Mouse (Mus musculus) intestine, embryonic 16.5 days (tissue): ENCODE measurements around the gene Tec. TPM values are rescaled to one million over a fixed set of nuclear protein-coding genes. Genes with fewer than 3 reads are reported as not detected.

ENCODE experiments used
- ATAC-seq: fragments of 200-750 bp; cut with Nextera tagmentation; 2 replicates; pipeline ENCODE4 v1.8.0; 2017; ENCODE audit warnings: moderate TSS enrichment, moderate library complexity
- H3K27ac ChIP-seq: fragments of 300-500 bp; sonication (generic); 2 replicates; pipeline ENCODE4 v1.5.1; 2014; ENCODE audit warnings: mild to moderate bottlenecking, low read length
- H3K27me3 ChIP-seq: fragments of 300-500 bp; sonication (generic); replicated peaks from 2 replicates; pipeline ENCODE4 v1.6.1; 2014; ENCODE audit warnings: low read length, control low read depth, mixed read lengths; ENCODE audit not compliant: control insufficient read depth, insufficient read depth
- H3K36me3 ChIP-seq: fragments of 300-500 bp; sonication (generic); 2 replicates; pipeline ENCODE4 v1.6.1; 2014; ENCODE audit warnings: low read length, control low read depth; ENCODE audit not compliant: control insufficient read depth, insufficient read depth
- H3K4me1 ChIP-seq: fragments of 300-500 bp; sonication (generic); 2 replicates; pipeline ENCODE4 v1.6.1; 2014; ENCODE audit warnings: low read length, control low read depth, mixed read lengths; ENCODE audit not compliant: control insufficient read depth, insufficient read depth
- H3K4me2 ChIP-seq: fragments of 300-500 bp; sonication (generic); 2 replicates; pipeline ENCODE4 v1.6.1; 2014; ENCODE audit warnings: low read depth, low read length, control low read depth
- H3K4me3 ChIP-seq: fragments of 300-500 bp; sonication (generic); 2 replicates; pipeline ENCODE4 v1.5.1; 2014; ENCODE audit warnings: mild to moderate bottlenecking, low read length
- H3K9ac ChIP-seq: fragments of 300-500 bp; sonication (generic); 2 replicates; pipeline ENCODE4 v1.6.1; 2014; ENCODE audit warnings: low read depth, low read length
- H3K9me3 ChIP-seq: fragments of 300-500 bp; sonication (generic); 2 replicates; pipeline ENCODE4 v1.6.1; 2016; ENCODE audit warnings: low read length, control low read depth; ENCODE audit not compliant: control insufficient read depth
- WGBS: fragments of 180-500 bp; shearing (Covaris S2); extraction: QIAGEN DNeasy Blood & Tissue Kit; methylation state at CpG from one replicate; pipeline ENCODE4 v1.1.7; 2014; 5-methylcytosine and 5-hydroxymethylcytosine counted together
- polyA plus RNA-seq: library from polyadenylated mRNA; unstranded; fragments of >200 nt; fragmentation: Nextera tagmentation; extraction: Ambion mirVana; gene quantifications from 2 replicates; pipeline ENCODE4 v1.2.1, GENCODE M21; 2015

The Tec gene
- polyA plus RNA-seq, 1 experiment from 2014 or later = 14.9 TPM

DNA sequence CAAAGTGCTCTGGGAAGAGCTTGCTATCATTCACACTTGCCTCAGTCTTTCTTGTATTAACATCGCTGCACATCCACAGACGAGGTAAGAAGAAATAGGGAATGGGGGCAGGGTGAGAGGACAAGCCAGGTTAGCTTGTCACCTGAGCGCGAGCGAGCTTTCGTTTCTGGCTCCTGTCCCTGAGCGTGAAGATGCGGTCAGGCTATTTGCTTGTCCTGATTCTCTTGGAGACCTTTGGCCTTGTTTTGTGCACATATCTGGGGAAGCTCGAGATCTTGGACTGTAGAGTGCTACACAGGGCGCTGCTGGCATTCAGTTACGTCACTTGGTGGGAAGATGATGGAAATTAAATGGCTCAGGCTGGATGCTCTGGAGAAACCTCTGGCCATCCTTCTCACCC is 27.0 kb upstream of the Tec start:
- Histone ChIP-seq H3K9ac (no peak overlapping the region), H3K27me3 (no peaks in the 10 kb centered on the region), H3K4me3 (no peak overlapping the region), H3K4me1 (0 out of 2 replicates have a peak, but pooled peaks cover 2% of the 10 kb centered on the region), H3K4me2 (no peak overlapping the region), H3K36me3 (no peaks in the 10 kb centered on the region), H3K27ac (no peak overlapping the region), H3K9me3 (no peaks in the 10 kb centered on the region)
- 85% methylated on average over 11 of the region's 11 CpGs for WGBS
- ATAC-seq = no peak

DNA sequence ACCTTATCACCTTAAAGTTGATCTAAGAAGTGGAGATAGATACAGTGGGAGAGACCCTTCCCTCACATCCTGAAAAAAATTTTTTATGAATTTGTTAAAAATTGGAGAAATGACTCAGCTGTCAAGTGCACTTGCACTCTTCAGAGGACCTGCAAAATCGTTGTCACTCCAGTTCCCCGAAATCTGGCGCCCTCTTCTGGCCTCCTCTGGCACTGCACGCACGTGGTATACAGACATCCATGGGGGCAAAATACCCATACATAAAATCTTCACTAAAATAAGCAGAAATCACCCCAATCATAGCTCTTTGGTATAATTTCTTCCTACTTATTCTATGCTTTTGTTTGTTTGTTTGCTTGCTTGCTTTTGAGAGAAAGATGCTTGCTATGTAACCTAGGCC is 25.7 kb upstream of the Tec start:
- H3K4me2 ChIP-seq = no peak overlapping the region
- H3K4me3 ChIP-seq = no peak overlapping the region
- no peak overlapping the region for H3K27ac ChIP-seq
- 0 out of 2 replicates have a peak, but pooled peaks cover 2% of the 10 kb centered on the region for H3K4me1 ChIP-seq
- H3K27me3 ChIP-seq = no peaks in the 10 kb centered on the region
- ATAC-seq = no peak
- no peaks in the 10 kb centered on the region for H3K9me3 ChIP-seq
- H3K36me3 ChIP-seq = no peaks in the 10 kb centered on the region
- H3K9ac ChIP-seq = no peak overlapping the region
- 55% methylated on average over 5 of the region's 5 CpGs for WGBS

DNA sequence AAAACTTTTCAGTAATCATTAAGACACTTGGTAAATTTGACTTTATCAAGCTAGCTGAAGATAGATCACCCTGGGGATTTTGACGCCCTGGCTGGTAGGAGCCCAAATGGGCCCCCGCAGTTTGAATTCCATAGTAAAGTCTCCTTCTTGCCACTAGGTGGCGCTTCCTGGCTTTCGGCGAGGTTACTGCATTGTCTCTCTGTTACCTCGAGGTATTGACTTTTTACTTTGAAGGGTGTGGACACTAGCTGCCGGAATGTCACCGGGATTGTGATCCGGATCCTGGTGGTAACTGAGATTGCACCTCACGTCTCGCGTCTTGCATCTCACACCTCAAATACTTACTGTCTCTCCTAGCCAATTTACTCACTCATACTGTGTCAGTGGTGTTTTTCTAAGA is 23.3 kb upstream of the Tec start:
- WGBS = 3% methylated on average over 12 of the region's 12 CpGs
- Histone ChIP-seq H3K36me3 (no peaks in the 10 kb centered on the region), H3K4me2 (no peak overlapping the region; the same call in 1 of the 2 replicates), H3K4me1 (0 out of 2 replicates have a peak, but pooled peaks cover 2% of the 10 kb centered on the region), H3K9ac (no peak overlapping the region), H3K9me3 (no peaks in the 10 kb centered on the region), H3K27ac (no peak overlapping the region), H3K27me3 (no peaks in the 10 kb centered on the region), H3K4me3 (no peak overlapping the region)
- peak; percentile 64 for ATAC-seq

DNA sequence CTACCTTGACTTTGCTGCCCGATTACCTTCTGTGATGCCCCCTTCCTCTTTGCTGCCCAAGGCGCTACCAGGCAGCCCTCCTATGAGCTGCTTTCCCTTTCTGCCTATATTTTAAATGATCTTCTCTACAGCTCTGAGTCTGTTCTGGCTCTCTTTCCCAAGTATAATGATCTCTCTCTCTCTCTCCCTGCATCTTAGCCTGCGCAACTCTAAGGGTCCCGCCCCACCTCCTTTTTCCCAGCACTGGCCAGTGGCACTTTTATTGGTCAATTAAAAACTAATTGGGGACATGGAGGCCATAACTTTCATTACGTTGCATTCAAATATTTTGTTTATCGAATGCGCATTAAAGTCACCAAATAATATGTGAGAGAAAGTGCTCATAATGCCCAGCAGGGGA is 20.0 kb upstream of the Tec start:
- H3K4me1 ChIP-seq = 0 out of 2 replicates have a peak, but pooled peaks cover 2% of the 10 kb centered on the region
- H3K9ac ChIP-seq = no peak overlapping the region
- no peak for ATAC-seq
- H3K4me3 ChIP-seq = no peak overlapping the region
- no peaks in the 10 kb centered on the region for H3K36me3 ChIP-seq
- no peaks in the 10 kb centered on the region for H3K9me3 ChIP-seq
- no peaks in the 10 kb centered on the region for H3K27me3 ChIP-seq
- no peak overlapping the region for H3K27ac ChIP-seq
- no peak overlapping the region for H3K4me2 ChIP-seq
- 84% methylated on average over 7 of the region's 7 CpGs for WGBS

DNA sequence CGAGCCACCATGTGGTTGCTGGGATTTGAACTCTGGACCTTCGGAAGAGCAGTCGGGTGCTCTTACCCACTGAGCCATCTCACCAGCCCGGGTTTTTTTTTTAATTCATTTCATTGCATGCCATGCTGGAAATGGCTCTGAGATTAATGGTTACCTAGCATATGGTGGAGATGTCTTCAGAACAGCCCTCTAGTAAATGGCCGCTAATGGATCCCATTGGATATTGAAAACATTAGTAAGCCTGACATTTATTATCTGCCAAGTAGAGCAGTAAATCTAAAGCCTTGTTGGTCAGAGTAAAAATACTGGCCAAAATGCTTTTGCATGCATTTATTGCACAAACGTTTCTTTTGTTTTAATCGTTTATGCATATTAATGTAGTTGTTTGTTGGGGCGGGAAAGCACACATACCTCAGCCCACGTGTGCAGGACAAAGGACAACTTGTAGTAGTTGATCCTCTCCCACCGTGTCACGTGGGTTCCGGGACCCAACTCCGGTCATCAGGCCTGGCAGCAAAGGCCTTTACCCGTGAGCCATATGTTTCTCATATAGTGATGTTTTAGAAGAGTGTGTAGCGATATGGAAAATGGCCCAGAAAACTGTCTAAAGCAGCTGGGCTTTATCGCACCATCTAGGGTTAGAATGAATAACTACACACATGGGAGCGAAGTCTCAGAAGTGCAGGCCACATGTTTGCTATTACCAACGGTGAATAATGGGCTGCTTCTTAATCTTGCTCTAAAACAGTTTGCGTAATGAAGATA is 18.4 kb upstream of the Tec start:
- Histone ChIP-seq H3K4me1 (0 out of 2 replicates have a peak, but pooled peaks cover under 1% of the 10 kb centered on the region), H3K9ac (no peak overlapping the region), H3K36me3 (no peaks in the 10 kb centered on the region), H3K27ac (no peak overlapping the region), H3K4me3 (no peak overlapping the region), H3K4me2 (no peak overlapping the region), H3K9me3 (no peaks in the 10 kb centered on the region), H3K27me3 (no peaks in the 10 kb centered on the region)
- ATAC-seq = no peak
- WGBS = 72% methylated on average over 18 of the region's 19 CpGs

DNA sequence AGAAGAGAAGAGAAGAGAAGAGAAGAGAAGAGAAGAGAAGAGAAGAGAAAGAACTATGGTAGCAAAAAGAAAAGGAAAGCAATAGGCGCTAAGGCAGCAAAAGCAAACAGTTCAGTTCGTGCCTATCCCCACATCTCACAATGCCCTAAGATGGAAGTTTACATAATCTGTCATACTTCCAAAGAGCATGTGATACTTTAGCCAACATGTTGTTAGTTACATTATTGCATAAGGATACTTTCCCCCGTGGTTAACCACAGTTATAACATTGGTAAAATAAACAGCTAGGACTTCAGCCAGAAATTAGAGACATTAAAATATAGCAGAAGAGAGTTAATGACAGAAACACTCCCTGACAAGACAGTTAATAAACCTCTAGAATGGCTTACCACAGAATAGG is 15.4 kb upstream of the Tec start:
- H3K4me2 ChIP-seq = no peak overlapping the region
- WGBS = 57% methylated on average over 3 of the region's 3 CpGs
- no peaks in the 10 kb centered on the region for H3K27me3 ChIP-seq
- ATAC-seq = no peak
- no peaks in the 10 kb centered on the region for H3K4me1 ChIP-seq
- H3K27ac ChIP-seq = no peak overlapping the region
- H3K9me3 ChIP-seq = no peaks in the 10 kb centered on the region
- no peaks in the 10 kb centered on the region for H3K36me3 ChIP-seq
- no peak overlapping the region for H3K9ac ChIP-seq
- no peak overlapping the region for H3K4me3 ChIP-seq

DNA sequence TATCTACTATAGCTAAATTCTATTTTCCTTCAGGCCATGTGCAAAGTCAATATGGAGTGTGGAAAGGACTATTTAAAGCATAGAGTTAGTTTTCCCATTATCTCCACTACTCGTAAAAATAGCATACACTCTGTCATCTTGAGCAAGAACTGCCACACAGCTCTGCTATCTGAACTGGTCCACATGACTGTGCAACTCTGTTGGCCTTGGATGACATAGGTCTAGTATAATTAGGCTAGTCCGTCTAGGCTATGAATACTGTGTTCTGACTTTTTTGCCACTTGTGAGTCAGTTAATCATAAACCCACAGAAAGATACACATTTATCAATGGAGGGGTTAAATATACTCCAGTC is 14.1 kb upstream of the Tec start:
- no peak overlapping the region for H3K4me3 ChIP-seq
- no peaks in the 10 kb centered on the region for H3K27me3 ChIP-seq
- no peaks in the 10 kb centered on the region for H3K4me1 ChIP-seq
- no peaks in the 10 kb centered on the region for H3K36me3 ChIP-seq
- no peak overlapping the region for H3K27ac ChIP-seq
- ATAC-seq = peak; percentile 82
- H3K9ac ChIP-seq = no peak overlapping the region
- H3K9me3 ChIP-seq = no peaks in the 10 kb centered on the region
- H3K4me2 ChIP-seq = no peak overlapping the region
- 57% methylated on average over 2 of the region's 2 CpGs for WGBS

DNA sequence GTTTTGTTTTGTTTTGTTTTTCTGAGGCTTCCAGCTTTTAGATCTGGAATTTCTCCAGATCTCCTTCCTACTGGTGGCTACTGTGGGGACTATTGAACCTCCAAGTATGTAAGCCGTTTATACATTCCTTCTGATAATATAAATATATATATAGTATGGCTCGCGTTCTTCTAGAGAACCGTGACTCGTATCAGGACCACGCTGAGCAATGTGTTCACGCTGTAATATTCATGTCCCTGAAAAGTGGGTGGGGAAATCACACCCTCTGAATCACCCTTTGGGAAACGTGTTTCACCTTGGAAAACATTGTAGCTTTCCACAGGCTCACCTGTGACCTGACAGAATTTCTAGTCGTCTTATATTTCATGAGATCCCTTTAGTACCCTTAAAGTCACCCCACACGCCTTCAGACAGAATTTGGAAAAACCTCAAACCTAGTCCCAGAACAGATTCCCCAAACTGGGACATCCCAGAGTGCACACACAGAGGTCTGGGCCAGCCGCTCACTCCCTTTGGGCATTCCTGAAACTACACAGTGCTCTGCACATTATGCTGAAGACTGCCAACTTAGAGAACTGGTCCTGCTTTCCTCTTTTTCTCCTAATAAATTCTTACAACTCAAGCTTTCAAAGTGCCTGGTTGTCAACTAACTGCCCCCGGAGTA is 13.6 kb upstream of the Tec start:
- Histone ChIP-seq H3K4me1 (no peaks in the 10 kb centered on the region), H3K27me3 (no peaks in the 10 kb centered on the region), H3K27ac (no peak overlapping the region), H3K4me3 (no peak overlapping the region), H3K4me2 (no peak overlapping the region), H3K9ac (no peak overlapping the region), H3K9me3 (no peaks in the 10 kb centered on the region), H3K36me3 (no peaks in the 10 kb centered on the region)
- 55% methylated on average over 12 of the region's 12 CpGs for WGBS
- 0 out of 2 replicates have a peak, but pooled peaks have one; percentile 20 for ATAC-seq

DNA sequence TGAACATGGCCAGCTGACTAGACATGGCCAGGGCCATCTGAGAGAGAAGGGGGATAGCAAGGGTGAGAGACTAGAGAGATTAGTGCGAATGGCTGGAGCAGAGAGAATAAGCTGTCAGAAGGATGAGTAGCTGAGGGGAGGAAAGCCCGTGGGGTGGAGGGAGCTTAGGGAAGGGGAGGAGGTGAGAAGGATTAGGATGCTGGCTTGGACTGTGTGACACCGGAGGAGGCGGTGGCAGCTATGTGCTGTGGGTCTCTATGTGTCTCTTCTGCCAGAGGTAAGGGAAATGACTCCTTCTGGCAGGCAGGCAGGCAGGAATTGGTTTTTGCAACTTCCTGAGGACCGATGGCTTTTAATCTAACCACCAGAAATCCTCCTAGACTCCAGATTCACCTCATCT is 11.5 kb upstream of the Tec start:
- Histone ChIP-seq H3K36me3 (no peaks in the 10 kb centered on the region), H3K27me3 (no peaks in the 10 kb centered on the region), H3K4me2 (no peak overlapping the region), H3K9ac (no peak overlapping the region), H3K9me3 (no peaks in the 10 kb centered on the region), H3K4me1 (peaks cover 5% of the 10 kb centered on the region), H3K4me3 (no peak overlapping the region), H3K27ac (no peak overlapping the region)
- no peak for ATAC-seq
- 38% methylated on average over 5 of the region's 5 CpGs for WGBS
